Mouse (Mus musculus) C2C12 (cell line): Measurements from ENCODE around the gene Gpd2.

Experiments used
- CEBPB ChIP-seq: IDR thresholded peaks from one replicate; pipeline ENCODE4 v1.6.1; 2011; ENCODE audit warnings: low read depth, mild to moderate bottlenecking, control low read depth, moderate library complexity
- CTCF ChIP-seq: IDR thresholded peaks from one replicate; pipeline ENCODE4 v1.5.1; 2011; ENCODE audit not compliant: control insufficient read depth, insufficient read depth, insufficient read length
- FOSL1 ChIP-seq: IDR thresholded peaks from one replicate; pipeline ENCODE4 v1.8.0; 2011; ENCODE audit warnings: mild to moderate bottlenecking, low read length; ENCODE audit not compliant: poor library complexity, insufficient read depth, severe bottlenecking
- MAX ChIP-seq: IDR thresholded peaks from one replicate; pipeline ENCODE4 v1.6.1; 2011; ENCODE audit warnings: mild to moderate bottlenecking, control low read depth
- MYOD1 ChIP-seq: IDR thresholded peaks from one replicate; pipeline ENCODE4 v1.6.1; 2011; ENCODE audit warnings: low read depth; ENCODE audit not compliant: control insufficient read depth, insufficient read length
- MYOG ChIP-seq: IDR thresholded peaks from one replicate; pipeline ENCODE4 v1.6.1; 2011; ENCODE audit not compliant: control insufficient read depth, insufficient read length; ENCODE audit errors: extremely low read depth
- USF1 ChIP-seq: IDR thresholded peaks from one replicate; pipeline ENCODE4 v1.6.1; 2011; ENCODE audit warnings: low read depth, mild to moderate bottlenecking, control low read depth, moderate library complexity

GRCm38 (mm10) chr2:57223288-57224026 is 14.0 kb upstream of the Gpd2 start:
- no peak for TF ChIP-seq CTCF
- TF ChIP-seq FOSL1: no peak
- TF ChIP-seq MYOG: no peak
- TF ChIP-seq USF1: no peak
- no peak for TF ChIP-seq CEBPB
- no peak for TF ChIP-seq MYOD1
- no peak for TF ChIP-seq MAX
